Mouse (Mus musculus) midbrain, postnatal 0 days (tissue): ENCODE data around the gene Ano6. TPM values are rescaled to one million over a fixed set of nuclear protein-coding genes. Genes with fewer than 3 reads are reported as not detected.
"Not testable (repeated sequence)": the region's sequence is repeated elsewhere in the genome, so short reads cannot be mapped to it uniquely, and the experiment has no call there.

Experiments
- ATAC-seq: fragments of 200-750 bp; cut with Nextera tagmentation; 2 replicates; pipeline ENCODE4 v1.8.0; 2017; ENCODE audit warnings: moderate number of reproducible peaks, mild to moderate bottlenecking, moderate TSS enrichment, moderate library complexity; ENCODE audit not compliant: low FRiP score
- DNase-seq: peaks from one replicate; pipeline ENCODE4 v3.0.0-alpha.2; 2015; ENCODE audit warnings: low spot score
- H3K27ac ChIP-seq: fragments of 300-500 bp; sonication (generic); 2 replicates; pipeline ENCODE4 v1.5.1; 2014; ENCODE audit warnings: low read depth, mild to moderate bottlenecking, low read length, mixed read lengths
- H3K27me3 ChIP-seq: fragments of 300-500 bp; sonication (generic); 2 replicates; pipeline ENCODE4 v1.6.1; 2014; ENCODE audit warnings: low read length, control low read depth, mixed read lengths; ENCODE audit not compliant: insufficient read depth
- H3K36me3 ChIP-seq: fragments of 300-500 bp; sonication (generic); 2 replicates; pipeline ENCODE4 v1.6.1; 2014; ENCODE audit warnings: low read length, control low read depth, mixed read lengths; ENCODE audit not compliant: insufficient read depth
- H3K4me1 ChIP-seq: fragments of 300-500 bp; sonication (generic); 2 replicates; pipeline ENCODE4 v1.6.1; 2014; ENCODE audit warnings: mild to moderate bottlenecking, control low read depth, antibody characterized with exemption, low read length, mixed read lengths; ENCODE audit not compliant: insufficient read depth
- H3K4me2 ChIP-seq: fragments of 300-500 bp; sonication (generic); 2 replicates; pipeline ENCODE4 v1.6.1; 2014; ENCODE audit warnings: low read depth, mild to moderate bottlenecking, low read length, mixed read lengths; ENCODE audit not compliant: poor library complexity, severe bottlenecking
- H3K4me3 ChIP-seq: fragments of 300-500 bp; sonication (generic); 2 replicates; pipeline ENCODE4 v1.5.1; 2014; ENCODE audit warnings: low read depth, mild to moderate bottlenecking, low read length, moderate library complexity
- H3K9ac ChIP-seq: fragments of 300-500 bp; sonication (generic); replicated peaks from 2 replicates; pipeline ENCODE4 v1.6.1; 2014; ENCODE audit warnings: mild to moderate bottlenecking, low read length, moderate library complexity, mixed read lengths; ENCODE audit not compliant: poor library complexity, severe bottlenecking
- H3K9me3 ChIP-seq: fragments of 300-500 bp; sonication (generic); 2 replicates; pipeline ENCODE4 v1.6.1; 2016; ENCODE audit warnings: low read length, control low read depth
- CTCF ChIP-seq: IDR thresholded peaks from 2 replicates; pipeline ENCODE4 v1.5.1; 2016; ENCODE audit warnings: antibody characterized with exemption, mild to moderate bottlenecking
- WGBS: fragments of 180-500 bp; shearing (Covaris S2); extraction: QIAGEN DNeasy Blood & Tissue Kit; methylation state at CpG from one replicate; pipeline ENCODE4 v1.1.7; 2014; 5-methylcytosine and 5-hydroxymethylcytosine counted together
- polyA plus RNA-seq: library from polyadenylated mRNA; unstranded; fragments of >200 nt; fragmentation: Nextera tagmentation; extraction: Ambion mirVana; gene quantifications from 2 replicates; pipeline ENCODE4 v1.2.1, GENCODE M21; 2015
- total RNA-seq: library from RNA; depleted of rRNA; stranded (reverse); fragments of >200 nt; gene quantifications from 2 replicates; pipeline ENCODE4 v1.2.3, GENCODE M21; 2014

Ano6 gene
- total and polyA plus RNA-seq, 2 experiments from 2014 or later: 19.9 to 35.0 TPM

- H3K4me3 ChIP-seq: no peak overlapping the region
- H3K9ac ChIP-seq: no peak overlapping the region
- H3K4me2 ChIP-seq: no peak overlapping the region
- H3K36me3 ChIP-seq: no peaks in the 10 kb centered on the region
- ATAC-seq: no peak
- DNase-seq: no peak
- 91% methylated on average over 13 of the region's 13 CpGs for WGBS
- H3K27ac ChIP-seq: no peak overlapping the region
- H3K27me3 ChIP-seq: no peaks in the 10 kb centered on the region
- H3K4me1 ChIP-seq: peaks cover 8% of the 10 kb centered on the region
- no peak for TF ChIP-seq CTCF
- H3K9me3 ChIP-seq: no peaks in the 10 kb centered on the region
Measured at GRCm38 (mm10) chr15:95823383-95824306, 33.0 kb downstream of the Ano6 start.

GRCm38 (mm10) chr15:95826516-95826915, 35.9 kb downstream of the Ano6 start:
- no peak overlapping the region for H3K4me2 ChIP-seq
- H3K9ac ChIP-seq: no peak overlapping the region
- no peaks in the 10 kb centered on the region for H3K27me3 ChIP-seq
- peaks cover 17% of the 10 kb centered on the region for H3K4me1 ChIP-seq
- DNase-seq (no peak), ATAC-seq (no peak)
- no peak overlapping the region for H3K4me3 ChIP-seq
- no peak for TF ChIP-seq CTCF
- WGBS: 89% methylated on average over 13 of the region's 13 CpGs
- no peak overlapping the region for H3K27ac ChIP-seq
- H3K9me3 ChIP-seq: no peaks in the 10 kb centered on the region
- no peaks in the 10 kb centered on the region for H3K36me3 ChIP-seq

GRCm38 (mm10) chr15:95827465-95827971, 36.9 kb downstream of the Ano6 start:
- H3K27ac ChIP-seq: 0 out of 2 replicates have a peak overlapping the region, but pooled peaks have one; percentile 12
- DNase-seq: peak; percentile 36

GRCm38 (mm10) chr15:95828018-95828646, 37.5 kb downstream of the Ano6 start:
- not testable (repeated sequence) for H3K9me3 ChIP-seq, H3K27ac ChIP-seq, H3K36me3 ChIP-seq, DNase-seq, H3K27me3 ChIP-seq, ATAC-seq, H3K4me3 ChIP-seq, H3K9ac ChIP-seq
- H3K4me1 ChIP-seq: peaks cover 17% of the 10 kb centered on the region
- H3K4me2 ChIP-seq: peak overlapping the region; percentile 13; the same call in 1 of the 2 replicates
- WGBS: 40% methylated on average over 8 of the region's 8 CpGs

More at GRCm38 (mm10) chr15:95827465-95827971, 36.9 kb downstream of the Ano6 start:
- no peak overlapping the region for H3K9ac ChIP-seq
- H3K4me1 ChIP-seq: peaks cover 17% of the 10 kb centered on the region
- ATAC-seq: no peak; the same call in 1 of the 2 replicates
- peak overlapping the region; percentile 13; the same call in 1 of the 2 replicates for H3K4me2 ChIP-seq
- no peaks in the 10 kb centered on the region for H3K36me3 ChIP-seq
- no peaks in the 10 kb centered on the region for H3K27me3 ChIP-seq
- H3K4me3 ChIP-seq: no peak overlapping the region
- 19% methylated on average over 11 of the region's 11 CpGs for WGBS
- TF ChIP-seq CTCF: peak; percentile 37
- H3K9me3 ChIP-seq: no peaks in the 10 kb centered on the region

- Histone ChIP-seq H3K36me3 (no peaks in the 10 kb centered on the region), H3K9me3 (no peaks in the 10 kb centered on the region), H3K4me2 (no peak overlapping the region), H3K4me3 (no peak overlapping the region), H3K27ac (peak overlapping the region; percentile 59), H3K4me1 (peaks cover 17% of the 10 kb centered on the region), H3K27me3 (no peaks in the 10 kb centered on the region), H3K9ac (no peak overlapping the region)
- ATAC-seq (no peak), DNase-seq (peak; percentile 40)
- TF ChIP-seq CTCF: no peak
- 56% methylated on average over 10 of the region's 10 CpGs for WGBS
Measured at GRCm38 (mm10) chr15:95828647-95829254, 38.1 kb downstream of the Ano6 start.
